Mouse (Mus musculus) cerebellum, adult 11-12 months (tissue): ENCODE data around the gene Bcl6b.

Experiments used
- DNase-seq: peaks from one replicate; pipeline ENCODE4 v3.0.0; 2022

Bcl6b gene

GRCm38 (mm10) chr11:70229260-70230010, at the start of gene Bcl6b:
Bcl6b (minus strand) TSS chr11:70229798.
- peak; percentile 50 for DNase-seq

DNA sequence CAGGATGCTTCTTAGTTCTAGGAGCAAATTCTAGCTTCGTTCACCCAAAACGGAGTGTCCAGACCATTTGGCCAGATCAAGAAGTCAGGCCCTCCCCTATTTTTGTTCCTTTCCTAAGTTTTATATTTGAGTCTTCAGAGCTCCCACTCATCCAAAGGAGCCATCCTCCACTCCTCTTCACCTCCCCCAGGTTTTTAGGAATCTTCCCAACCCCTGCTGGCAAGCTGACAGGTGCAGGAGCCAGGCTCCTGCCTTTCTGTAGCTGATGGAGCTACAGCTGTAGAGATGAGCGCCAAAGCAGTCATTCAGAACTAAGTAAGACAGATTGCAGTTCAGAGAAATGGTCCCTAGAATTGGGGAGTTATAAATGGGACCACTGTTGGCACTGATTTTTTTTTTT, 49.4 kb upstream of the Bcl6b start:
- no peak for DNase-seq

DNA sequence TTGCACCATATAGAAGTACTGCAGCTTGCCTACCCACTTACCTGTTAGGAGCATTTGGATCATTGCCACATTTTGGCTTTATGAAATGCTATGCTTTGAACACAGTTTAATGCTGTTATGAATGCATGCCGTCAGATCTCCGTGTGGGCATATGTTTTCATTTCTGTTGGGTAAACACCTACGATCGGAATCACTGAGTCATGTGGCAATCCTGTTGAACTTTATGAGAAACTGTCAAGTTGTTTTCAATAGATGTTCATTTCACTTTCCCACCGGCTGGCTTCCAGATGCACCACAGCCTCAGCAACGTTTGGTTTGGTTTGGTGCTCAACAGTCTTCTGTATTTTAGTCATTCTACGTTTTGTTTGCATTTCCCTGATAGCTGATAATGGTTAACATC, 42.0 kb upstream of the Bcl6b start:
- no peak for DNase-seq

GRCm38 (mm10) chr11:70266405-70266804, 36.8 kb upstream of the Bcl6b start:
- no peak for DNase-seq

DNA sequence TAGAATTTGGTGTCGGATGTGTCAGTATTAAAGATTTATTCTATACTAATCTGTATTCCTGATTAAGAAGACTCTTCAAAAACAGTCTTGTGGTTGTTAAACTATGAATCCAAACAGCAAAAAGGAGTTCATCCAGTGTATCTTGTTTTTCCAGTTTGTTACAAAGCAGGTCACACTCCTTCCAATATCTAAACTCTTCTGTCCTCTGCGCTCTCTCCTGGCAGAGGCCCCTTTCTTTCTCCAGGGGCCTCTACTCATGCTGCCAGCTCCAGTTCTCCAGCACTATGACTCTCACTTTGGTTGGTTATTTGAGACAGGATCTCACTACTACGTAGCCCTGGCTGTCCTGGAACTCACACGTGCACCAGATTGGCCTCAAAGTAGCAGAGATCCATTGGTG, 36.2 kb upstream of the Bcl6b start:
- DNase-seq = no peak

DNA sequence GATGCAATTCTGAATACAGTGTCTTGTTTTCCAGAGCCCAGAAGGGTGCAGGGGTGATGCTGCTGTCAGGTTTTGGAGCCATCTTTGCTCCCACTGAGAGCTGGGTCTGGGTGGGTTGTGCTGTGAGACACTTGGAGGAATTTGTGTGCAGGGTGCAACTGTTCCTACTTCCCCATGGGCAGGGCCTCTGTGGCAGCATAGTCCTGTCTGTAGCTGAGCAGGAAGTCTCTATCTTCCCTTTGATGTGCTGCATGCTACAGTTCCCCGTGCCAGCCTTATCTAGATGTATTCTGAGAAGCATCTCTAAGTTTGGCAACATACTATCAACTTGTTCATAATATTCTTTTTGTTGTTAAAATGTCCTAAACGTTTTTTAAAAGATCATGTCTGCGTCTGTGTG, 35.7 kb upstream of the Bcl6b start:
- no peak for DNase-seq

GRCm38 (mm10) chr11:70259035-70259434, 29.4 kb upstream of the Bcl6b start:
- DNase-seq = no peak

- DNase-seq = no peak
Observed at GRCm38 (mm10) chr11:70254931-70255531, 25.4 kb upstream of the Bcl6b start, which contains the start of gene Alox12. Alox12 (minus strand) TSS chr11:70255353.

- DNase-seq = no peak
Observed at GRCm38 (mm10) chr11:70254337-70254736, 24.7 kb upstream of the Bcl6b start.

DNA sequence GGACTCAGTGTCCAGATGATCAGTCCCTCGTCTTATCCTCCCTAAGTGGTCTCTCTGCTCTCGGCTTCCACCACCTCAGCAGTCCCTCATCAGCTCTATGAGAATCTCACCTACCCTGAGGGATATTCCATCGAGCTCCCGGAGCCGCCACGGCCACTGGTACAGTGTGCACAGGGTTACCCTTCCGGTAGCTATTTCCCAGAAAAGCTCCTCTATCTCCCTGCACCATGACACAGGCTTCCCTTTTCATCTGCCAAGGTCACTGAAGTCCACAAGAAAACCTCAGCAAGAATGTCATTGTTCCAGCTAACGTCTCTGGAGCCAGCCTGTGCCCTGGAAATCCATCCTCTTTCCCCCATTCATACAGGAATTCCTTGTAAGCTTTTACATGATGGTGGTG, 22.3 kb upstream of the Bcl6b start:
- no peak for DNase-seq

GRCm38 (mm10) chr11:70250150-70250549, 20.6 kb upstream of the Bcl6b start:
- DNase-seq = no peak

GRCm38 (mm10) chr11:70247136-70247845, 17.7 kb upstream of the Bcl6b start:
- peak; percentile 42 for DNase-seq

DNA sequence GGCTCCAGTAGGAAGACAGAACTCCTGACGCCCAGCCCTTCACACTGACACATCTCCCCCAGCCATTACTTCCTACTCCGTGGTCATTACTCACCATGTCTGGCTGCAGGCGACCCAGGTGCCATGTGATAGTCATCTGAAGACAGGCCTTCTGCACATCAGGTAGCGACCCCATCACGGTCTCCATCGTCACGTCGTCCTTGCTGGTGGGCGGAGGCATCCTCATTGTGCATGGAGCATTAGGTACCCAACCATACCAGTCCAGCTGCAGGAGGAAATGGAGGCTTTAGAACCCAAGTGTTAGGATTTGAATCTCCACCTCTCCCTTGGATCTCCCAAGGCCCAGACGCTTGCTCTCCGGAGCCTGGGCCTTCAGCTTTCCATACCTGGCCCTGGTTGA, 13.0 kb upstream of the Bcl6b start:
- DNase-seq = peak; percentile 23

DNA sequence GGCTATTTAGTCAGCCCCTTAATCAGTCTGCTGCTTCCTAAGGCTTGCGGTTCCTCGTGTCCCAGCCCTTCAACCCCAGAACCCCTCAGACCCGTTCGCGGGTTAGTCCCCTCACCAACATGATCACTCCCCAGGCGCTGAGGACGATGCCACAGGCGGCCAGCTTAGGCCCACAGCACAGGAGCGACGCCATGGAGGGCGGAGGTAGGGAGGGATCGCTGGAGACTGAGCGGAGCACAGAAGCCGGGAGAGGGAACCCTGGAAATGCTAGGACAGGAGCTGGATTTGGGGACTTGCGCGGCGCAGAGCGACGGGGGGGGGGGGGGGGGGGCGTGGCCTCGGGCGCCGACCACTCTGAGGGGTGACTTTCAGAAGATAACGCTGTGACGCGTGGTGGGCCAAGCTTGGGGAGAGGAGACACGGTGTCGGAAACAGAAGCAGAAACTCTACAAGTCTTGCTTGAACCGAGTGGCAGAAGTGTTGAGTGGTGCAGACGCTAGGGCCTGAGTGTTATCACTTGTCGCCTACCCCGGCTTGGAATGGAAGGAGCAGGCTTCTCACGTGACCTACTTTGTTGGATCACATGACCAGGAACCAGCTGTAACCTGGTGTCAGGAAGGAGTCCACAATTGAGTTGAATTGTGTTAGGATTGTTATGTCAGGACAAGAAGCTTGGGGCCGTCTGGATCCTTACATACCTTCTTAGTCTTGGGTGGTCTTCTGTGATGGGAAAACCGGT, 10.1 kb upstream of the Bcl6b start, which contains the start of the genes Gm21988 and Rnasek:
TSS of gene Gm21988 (minus strand) at position 290 of the 739 bp plus-strand sequence.
TSS of gene Rnasek (minus strand) at position 302 of the 739 bp plus-strand sequence.
- DNase-seq = peak; percentile 84

GRCm38 (mm10) chr11:70238591-70239440, 9.2 kb upstream of the Bcl6b start:
- peak; percentile 52 for DNase-seq

- DNase-seq = peak; percentile 98
Observed at GRCm38 (mm10) chr11:70237457-70238167, 8.0 kb upstream of the Bcl6b start, which contains the start of gene 0610010K14Rik. 0610010K14Rik (minus strand) TSS chr11:70237914.

- peak; percentile 59 for DNase-seq
Observed at GRCm38 (mm10) chr11:70236717-70237116, 7.1 kb upstream of the Bcl6b start.

- DNase-seq = peak; percentile 53
Observed at GRCm38 (mm10) chr11:70235254-70235900, 5.8 kb upstream of the Bcl6b start.

DNA sequence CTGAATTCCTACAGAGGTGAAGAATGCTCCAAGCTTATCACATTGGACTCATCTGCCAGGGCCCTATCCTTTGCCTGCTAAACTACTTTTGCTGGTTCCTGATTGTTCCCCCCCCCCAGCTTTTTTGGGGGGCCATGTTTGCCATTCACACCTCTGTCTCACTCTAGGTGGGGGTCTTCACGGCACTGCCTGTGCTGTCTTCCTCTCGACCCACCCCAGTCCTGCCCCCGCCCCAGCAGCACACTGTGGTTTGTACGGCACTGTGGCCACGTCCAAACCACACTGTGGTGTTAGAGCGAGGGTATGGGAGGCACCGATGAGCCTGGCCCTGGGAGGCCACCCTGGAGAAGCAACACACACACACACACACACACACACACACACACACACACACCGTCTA, 4.9 kb upstream of the Bcl6b start:
- peak; percentile 39 for DNase-seq

- DNase-seq = peak; percentile 53
Observed at GRCm38 (mm10) chr11:70234037-70234436, 4.4 kb upstream of the Bcl6b start.

DNA sequence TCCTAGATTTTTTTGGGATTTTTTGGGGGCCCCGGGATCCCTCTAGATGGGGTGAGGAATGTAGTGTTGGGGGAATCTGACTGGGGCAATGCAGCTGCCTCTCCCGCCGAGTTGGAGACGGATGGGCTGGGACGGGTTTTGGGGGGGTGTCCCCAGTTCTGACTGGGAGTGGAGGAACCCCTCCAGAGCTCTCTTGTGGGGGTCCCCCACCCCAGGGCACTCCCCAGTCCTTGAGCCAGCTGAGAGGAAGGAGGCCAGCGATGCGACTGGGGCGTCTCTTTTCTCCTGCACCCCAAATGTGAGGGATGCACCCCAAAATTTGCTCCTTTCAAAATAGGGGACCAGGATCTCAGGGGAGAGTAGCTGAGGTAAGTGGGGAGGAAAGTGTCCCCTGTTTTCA, 3.4 kb upstream of the Bcl6b start:
- peak; percentile 69 for DNase-seq
